Mouse (Mus musculus) lung, adult 2 months (tissue): Measurements from ENCODE around the gene Nudt10.

Experiments
- CTCF ChIP-seq: fragments of 200-500 bp; IDR thresholded peaks from 2 replicates; pipeline ENCODE4 v1.5.1; 2011; ENCODE audit warnings: mild to moderate bottlenecking, low read length, control low read depth; ENCODE audit not compliant: insufficient read depth
- POLR2A ChIP-seq: fragments of 200-500 bp; IDR thresholded peaks from 2 replicates; pipeline ENCODE4 v1.6.1; 2011; ENCODE audit warnings: low read depth, mild to moderate bottlenecking, control low read depth, low read length, borderline replicate concordance; ENCODE audit errors: extremely low read depth

DNA sequence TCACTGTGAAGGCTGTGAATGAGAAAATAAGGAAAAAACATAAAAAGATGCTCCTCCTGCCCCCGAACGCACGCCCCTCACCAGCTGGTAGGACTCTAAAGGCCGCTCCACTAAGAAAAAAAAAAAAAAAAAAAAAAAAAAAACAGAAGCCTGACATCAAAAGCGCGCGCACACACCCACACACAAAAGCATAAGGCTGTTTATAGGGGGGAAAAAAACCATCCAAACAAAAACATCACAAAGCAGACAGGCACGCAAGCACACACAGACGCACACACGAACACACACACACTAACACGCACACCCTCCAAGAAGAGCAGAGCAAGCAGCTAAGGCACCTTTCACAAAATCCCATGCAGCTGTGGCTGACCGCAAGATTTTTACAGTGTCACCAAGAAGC lies 1.1 kb downstream of the Nudt10 start:
- TF ChIP-seq CTCF, result no peak
- no peak for TF ChIP-seq POLR2A
